11 mouse cellular contexts compared by ENCODE assay signal in genomic region chr9:77918961-77919670, GRCm38 (mm10). TPM values are rescaled to one million over a fixed set of nuclear protein-coding genes. Genes with fewer than 3 reads are reported as not detected.
DNase-seq lines count a peak whose midpoint lies in the region; ATAC-seq lines count a peak whose summit lies in the region.
"Had no signal": no experiment of that assay in that cellular context is flagged by ENCODE, and none has a peak within 500 bp of the region (broad histone marks: within the 10 kb centered on the region; RNA-seq: fewer than 3 reads in every experiment).

No protein-coding gene starts in this region.

- H3K27ac ChIP-seq in kidney, embryonic 15.5 days = peak overlapping the region; percentile 27; the same call in 1 of the 2 replicates
- no peak overlapping the region for H3K27ac ChIP-seq in embryonic facial prominence, embryonic 10.5 days (replicated peaks)
- no peak overlapping the region for H3K27ac ChIP-seq in hindbrain, embryonic 10.5 days
- no peak overlapping the region for H3K27ac ChIP-seq in liver, embryonic 15.5 days (replicated peaks)
- H3K27ac ChIP-seq: midbrain, embryonic 12.5 days had no signal

- H3K9ac ChIP-seq in kidney, embryonic 15.5 days = no peak overlapping the region
- H3K9ac ChIP-seq in liver, embryonic 15.5 days = no peak overlapping the region

- 55% methylated on average over 5 of the region's 5 CpGs for WGBS in kidney, embryonic 15.5 days
- 76% methylated on average over 5 of the region's 5 CpGs for WGBS in embryonic facial prominence, embryonic 10.5 days
- 86% methylated on average over 5 of the region's 5 CpGs for WGBS in hindbrain, embryonic 10.5 days
- 43% methylated on average over 5 of the region's 5 CpGs for WGBS in liver, embryonic 15.5 days (ENCODE audit: insufficient replicate concordance)

- H3K9me3 ChIP-seq in kidney, embryonic 15.5 days (replicated peaks) = no peaks in the 10 kb centered on the region
- no peaks in the 10 kb centered on the region for H3K9me3 ChIP-seq in embryonic facial prominence, embryonic 10.5 days
- H3K9me3 ChIP-seq in hindbrain, embryonic 10.5 days = no peaks in the 10 kb centered on the region
- H3K9me3 ChIP-seq in liver, embryonic 15.5 days (replicated peaks) = no peaks in the 10 kb centered on the region
- H3K9me3 ChIP-seq: midbrain, embryonic 12.5 days had no signal

- H3K36me3 ChIP-seq in kidney, embryonic 15.5 days = no peaks in the 10 kb centered on the region
- H3K36me3 ChIP-seq in embryonic facial prominence, embryonic 10.5 days (replicated peaks) = peaks cover 13% of the 10 kb centered on the region
- peaks cover 9% of the 10 kb centered on the region; the same call in 1 of the 2 replicates for H3K36me3 ChIP-seq in hindbrain, embryonic 10.5 days
- H3K36me3 ChIP-seq in liver, embryonic 15.5 days (replicated peaks) = no peaks in the 10 kb centered on the region
- H3K36me3 ChIP-seq: midbrain, embryonic 12.5 days had no signal

- H3K4me3 ChIP-seq in kidney, embryonic 15.5 days (replicated peaks) = peak overlapping the region; percentile 99
- peak overlapping the region; percentile 98 for H3K4me3 ChIP-seq in embryonic facial prominence, embryonic 10.5 days
- peak overlapping the region; percentile 74 for H3K4me3 ChIP-seq in hindbrain, embryonic 10.5 days
- H3K4me3 ChIP-seq in liver, embryonic 15.5 days (replicated peaks) = no peak overlapping the region

- H3K4me1 ChIP-seq in kidney, embryonic 15.5 days = peaks cover 46% of the 10 kb centered on the region
- H3K4me1 ChIP-seq in embryonic facial prominence, embryonic 10.5 days = peaks cover 53% of the 10 kb centered on the region
- H3K4me1 ChIP-seq in hindbrain, embryonic 10.5 days (replicated peaks) = peaks cover 42% of the 10 kb centered on the region
- H3K4me1 ChIP-seq in liver, embryonic 15.5 days (replicated peaks) = peaks cover 37% of the 10 kb centered on the region

- no peaks in the 10 kb centered on the region for H3K27me3 ChIP-seq in kidney, embryonic 15.5 days
- no peaks in the 10 kb centered on the region for H3K27me3 ChIP-seq in embryonic facial prominence, embryonic 10.5 days (replicated peaks; ENCODE audit: low read depth, poor library complexity, severe bottlenecking)
- H3K27me3 ChIP-seq in hindbrain, embryonic 10.5 days (ENCODE audit: insufficient read depth, poor library complexity, severe bottlenecking) = 0 out of 2 replicates have a peak, but pooled peaks cover 4% of the 10 kb centered on the region
- H3K27me3 ChIP-seq in liver, embryonic 15.5 days = peaks cover 16% of the 10 kb centered on the region
- H3K27me3 ChIP-seq: midbrain, embryonic 12.5 days had no signal

- no peak for ATAC-seq in kidney, embryonic 15.5 days (replicated peaks; ENCODE audit: low FRiP score)
- no peak for ATAC-seq in liver, embryonic 15.5 days (ENCODE audit: insufficient read depth)

- DNase-seq in kidney, postnatal 4 days = no peak
- DNase-seq in embryonic facial prominence, embryonic 10.5 days (ENCODE audit: low spot score) = no peak
- DNase-seq in hindbrain, embryonic 10.5 days (ENCODE audit: low spot score) = no peak
- no peak for DNase-seq in urinary bladder, postnatal 14 days (ENCODE audit: low spot score)
- no peak for DNase-seq in kidney, postnatal 10 days
- no peak for DNase-seq in right cerebral cortex, adult 2 months (ENCODE audit: low spot score in 2 of 2)
- DNase-seq: adrenal gland, adult 8-10 months; kidney, adult 11 months had no signal

- peak overlapping the region; percentile 86 for H3K4me2 ChIP-seq in kidney, embryonic 15.5 days
- peak overlapping the region; percentile 97; the same call in 1 of the 2 replicates for H3K4me2 ChIP-seq in liver, embryonic 15.5 days

RNA-seq across cellular contexts. Expression of gene Elovl5, which starts 2.0 kb away (rescaled TPM):
- 88.5 and 93.2 TPM in 2 replicates for polyA plus RNA-seq in kidney, embryonic 15.5 days (2015; fragmentation: Nextera tagmentation; extraction: Ambion mirVana)
- 90.4 and 96.1 TPM in 2 replicates for polyA plus RNA-seq in embryonic facial prominence, embryonic 10.5 days (2016; fragmentation: Nextera tagmentation; extraction: Ambion mirVana)
- 72.7 and 92.1 TPM in 2 replicates for polyA plus RNA-seq in hindbrain, embryonic 10.5 days (2016; fragmentation: Nextera tagmentation; extraction: Ambion mirVana)
- polyA plus RNA-seq in liver, embryonic 15.5 days (2015; fragmentation: Nextera tagmentation; extraction: Ambion mirVana) = 17.9 and 19.5 TPM in 2 replicates
